Mouse (Mus musculus) brain, embryonic 14.5 days (tissue): ENCODE results near the gene Spem1.

Experiments used
- CTCF ChIP-seq: fragments of 200-500 bp; IDR thresholded peaks from 2 replicates; pipeline ENCODE4 v1.5.1; 2012; ENCODE audit warnings: inconsistent platforms, mild to moderate bottlenecking, moderate library complexity, borderline replicate concordance; ENCODE audit not compliant: insufficient read depth, insufficient read length; ENCODE audit errors: extremely low read depth
- POLR2A ChIP-seq: fragments of 200-500 bp; IDR thresholded peaks from 2 replicates; pipeline ENCODE4 v1.6.1; 2012; ENCODE audit warnings: mild to moderate bottlenecking, inconsistent platforms, borderline replicate concordance; ENCODE audit not compliant: poor library complexity, insufficient read depth, insufficient read length, severe bottlenecking; ENCODE audit errors: extremely low read depth

- TF ChIP-seq CTCF (no peak), POLR2A (0 out of 2 replicates have a peak, but pooled peaks have one; percentile 11)
Observed at GRCm38 (mm10) chr11:69800392-69801197, 21.4 kb downstream of the Spem1 start.
